8 mouse cellular contexts compared by ENCODE assay signal in the genomic region with DNA sequence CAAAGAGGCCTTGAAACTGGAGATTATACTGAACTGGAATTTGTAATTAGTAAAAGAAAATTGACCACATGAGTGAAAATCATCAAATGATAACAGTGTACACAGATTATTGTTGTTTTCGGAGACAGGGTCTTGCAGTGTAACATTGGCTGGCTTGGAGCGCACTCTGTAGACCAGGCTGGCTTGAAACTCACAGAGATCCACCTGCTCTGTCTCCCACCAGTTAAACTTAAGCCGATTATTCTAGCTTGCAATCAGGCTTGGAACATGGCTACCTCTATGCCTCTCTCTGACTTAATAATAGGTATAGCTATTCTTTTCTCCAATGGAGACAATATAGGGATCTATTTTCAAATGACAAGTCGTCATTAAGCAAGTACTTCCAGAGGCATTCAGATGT. TPM values are rescaled to one million over a fixed set of nuclear protein-coding genes. Genes with fewer than 3 reads are reported as not detected.
DNase-seq lines count a peak whose midpoint lies in the region; ATAC-seq lines count a peak whose summit lies in the region.
"Had no signal": no experiment of that assay in that cellular context is flagged by ENCODE, and none has a peak within 500 bp of the region (broad histone marks: within the 10 kb centered on the region; RNA-seq: fewer than 3 reads in every experiment).

No protein-coding gene starts in this region.

- peak overlapping the region; percentile 46; the same call in 1 of the 2 replicates for H3K4me2 ChIP-seq in kidney, embryonic 14.5 days (replicated peaks; ENCODE audit: low read depth, low read length)
- peak overlapping the region; percentile 81; the same call in 1 of the 2 replicates for H3K4me2 ChIP-seq in forebrain, embryonic 15.5 days (replicated peaks)
- H3K4me2 ChIP-seq in midbrain, embryonic 12.5 days (replicated peaks), result no peak overlapping the region; the same call in 1 of the 2 replicates

- 0 out of 2 replicates have a peak, but pooled peaks cover 6% of the 10 kb centered on the region for H3K9me3 ChIP-seq in kidney, embryonic 14.5 days (ENCODE audit: control insufficient read depth, low read length)
- H3K9me3 ChIP-seq in forebrain, embryonic 15.5 days, result no peaks in the 10 kb centered on the region
- H3K9me3 ChIP-seq in midbrain, embryonic 12.5 days, result no peaks in the 10 kb centered on the region

- no peaks in the 10 kb centered on the region for H3K27me3 ChIP-seq in kidney, embryonic 14.5 days (ENCODE audit: control insufficient read depth, insufficient read depth, low read length)
- no peaks in the 10 kb centered on the region for H3K27me3 ChIP-seq in forebrain, embryonic 15.5 days
- H3K27me3 ChIP-seq in midbrain, embryonic 12.5 days, result no peaks in the 10 kb centered on the region

- 85% methylated on average over 4 of the region's 4 CpGs for WGBS in kidney, embryonic 14.5 days
- 76% methylated on average over 4 of the region's 4 CpGs for WGBS in forebrain, embryonic 15.5 days
- WGBS in midbrain, embryonic 12.5 days, result 81% methylated on average over 4 of the region's 4 CpGs

- no peak overlapping the region for H3K9ac ChIP-seq in kidney, embryonic 14.5 days (ENCODE audit: low read depth, low read length)
- no peak overlapping the region for H3K9ac ChIP-seq in forebrain, embryonic 15.5 days (replicated peaks)
- peak overlapping the region; percentile 87; the same call in 1 of the 2 replicates for H3K9ac ChIP-seq in midbrain, embryonic 12.5 days (replicated peaks)

- no peak overlapping the region for H3K27ac ChIP-seq in kidney, embryonic 14.5 days (ENCODE audit: low read depth, low read length)
- H3K27ac ChIP-seq in forebrain, embryonic 15.5 days (replicated peaks), result no peak overlapping the region
- H3K27ac ChIP-seq in midbrain, embryonic 12.5 days (replicated peaks), result no peak overlapping the region

- no peak for ATAC-seq in kidney, embryonic 14.5 days (ENCODE audit: low FRiP score, low TSS enrichment)
- no peak for ATAC-seq in forebrain, embryonic 15.5 days (replicated peaks)
- no peak for ATAC-seq in midbrain, embryonic 12.5 days (ENCODE audit: low FRiP score, low read depth)
- no peak for ATAC-seq in megakaryocyte progenitor cell, adult 5-6 weeks (replicated peaks; ENCODE audit: poor library complexity)

- peaks cover 14% of the 10 kb centered on the region; the same call in 1 of the 2 replicates for H3K4me1 ChIP-seq in kidney, embryonic 14.5 days (ENCODE audit: control insufficient read depth, insufficient read depth, low read length)
- H3K4me1 ChIP-seq in forebrain, embryonic 15.5 days, result peaks cover 20% of the 10 kb centered on the region
- H3K4me1 ChIP-seq in midbrain, embryonic 12.5 days, result peaks cover 19% of the 10 kb centered on the region

- no peak overlapping the region for H3K4me3 ChIP-seq in kidney, embryonic 14.5 days (ENCODE audit: low read length)
- H3K4me3 ChIP-seq in forebrain, embryonic 15.5 days, result no peak overlapping the region
- H3K4me3 ChIP-seq in midbrain, embryonic 12.5 days, result 0 out of 2 replicates have a peak overlapping the region, but pooled peaks have one; percentile 86

- DNase-seq in kidney, adult 9 months, result no peak
- DNase-seq in NIH3T3 (ENCODE audit: low read depth), result peak; percentile 9
- no peak for DNase-seq in embryo, embryonic 10.5 days (ENCODE audit: low spot score)
- DNase-seq: lung, postnatal 14 days had no signal

- peaks cover 17% of the 10 kb centered on the region for H3K36me3 ChIP-seq in kidney, embryonic 14.5 days (ENCODE audit: control insufficient read depth, insufficient read depth, low read length)
- H3K36me3 ChIP-seq in forebrain, embryonic 15.5 days, result peaks cover under 1% of the 10 kb centered on the region; the same call in 1 of the 2 replicates
- H3K36me3 ChIP-seq in midbrain, embryonic 12.5 days, result peaks cover 15% of the 10 kb centered on the region

RNA-seq across cellular contexts. Expression of a gene that starts 1.4 kb away (rescaled TPM):
- 13.4 and 26.6 TPM in 2 replicates for polyA plus RNA-seq in kidney, embryonic 14.5 days (2014; fragmentation: Nextera tagmentation; extraction: Ambion mirVana)
- polyA plus RNA-seq in forebrain, embryonic 15.5 days (2015; fragmentation: Nextera tagmentation; extraction: Ambion mirVana), result 5.0 and 5.5 TPM in 2 replicates
- 14.0 and 14.1 TPM in 2 replicates for polyA plus RNA-seq in midbrain, embryonic 12.5 days (2016; fragmentation: Nextera tagmentation; extraction: Ambion mirVana)
- 17.2 and 22.3 TPM in 2 replicates for total RNA-seq in megakaryocyte progenitor cell, adult 5-6 weeks (2015)
- total RNA-seq in megakaryocyte progenitor cell, adult 5-6 weeks (2017), result 38.4 and 53.5 TPM in 2 replicates

RNA-seq across cellular contexts. Expression of a gene that starts 28.5 kb away (rescaled TPM):
- polyA plus RNA-seq in kidney, embryonic 14.5 days (2014; fragmentation: Nextera tagmentation; extraction: Ambion mirVana), result 7.2 and 11.0 TPM in 2 replicates
- 19.7 and 25.1 TPM in 2 replicates for polyA plus RNA-seq in forebrain, embryonic 15.5 days (2015; fragmentation: Nextera tagmentation; extraction: Ambion mirVana)
- 14.7 and 18.7 TPM in 2 replicates for polyA plus RNA-seq in midbrain, embryonic 12.5 days (2016; fragmentation: Nextera tagmentation; extraction: Ambion mirVana)
- 14.5 and 19.5 TPM in 2 replicates for total RNA-seq in megakaryocyte progenitor cell, adult 5-6 weeks (2015)
- 7.2 and 8.0 TPM in 2 replicates for total RNA-seq in megakaryocyte progenitor cell, adult 5-6 weeks (2017)
